Mouse (Mus musculus): Measurements from ENCODE around the gene Zic4. TPM values are rescaled to one million over a fixed set of nuclear protein-coding genes. Genes with fewer than 3 reads are reported as not detected.

Gene Zic4
- total RNA-seq (2014; rRNA removed), result 44.3 and 99.2 TPM in 2 replicates
- 24.7 and 48.1 TPM in 2 replicates for polyA plus RNA-seq (2015; fragmentation: Nextera tagmentation; extraction: Ambion mirVana)

DNA sequence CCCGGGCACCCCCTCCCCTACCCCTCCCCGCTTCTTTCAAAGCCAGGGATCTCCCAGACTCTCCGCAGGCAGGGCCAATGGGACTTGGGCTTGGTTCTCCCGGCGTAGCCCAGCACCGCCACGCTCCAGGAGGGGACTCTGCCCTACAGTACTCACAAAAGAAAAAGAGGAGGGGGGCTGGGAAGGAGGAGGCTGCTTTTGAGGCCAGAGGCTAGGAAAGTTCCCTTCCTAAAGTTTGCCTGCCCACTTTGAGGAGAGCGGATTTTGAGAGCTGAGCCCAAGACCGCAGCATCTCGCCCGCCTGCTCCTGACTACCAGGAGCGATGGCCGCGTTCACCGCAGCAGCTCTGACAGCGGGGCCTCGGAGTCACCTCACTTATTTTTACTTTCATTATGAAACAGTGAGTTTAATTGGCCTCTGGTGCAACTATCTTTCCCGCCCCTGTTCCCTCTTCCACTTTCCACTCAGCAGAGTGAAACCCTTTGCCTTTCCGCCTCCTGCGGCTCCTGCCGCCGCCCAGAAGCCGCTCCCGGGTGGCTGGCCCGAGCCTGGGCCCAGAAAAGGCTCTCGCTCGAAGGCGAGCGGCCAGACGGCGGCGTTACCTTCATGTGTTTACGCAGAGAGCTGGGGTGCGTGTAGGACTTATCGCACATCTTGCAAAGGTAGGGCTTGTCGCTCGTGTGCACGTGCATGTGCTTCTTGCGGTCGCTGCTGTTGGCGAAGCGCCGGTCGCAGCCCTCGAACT is at the start of gene Zic4:
TSS of gene Zic4 (plus strand) at position 558 of the 746 bp plus-strand sequence.
- WGBS, result under 1% methylated on average over 45 of the region's 45 CpGs
- peak; percentile 69 for DNase-seq

DNA sequence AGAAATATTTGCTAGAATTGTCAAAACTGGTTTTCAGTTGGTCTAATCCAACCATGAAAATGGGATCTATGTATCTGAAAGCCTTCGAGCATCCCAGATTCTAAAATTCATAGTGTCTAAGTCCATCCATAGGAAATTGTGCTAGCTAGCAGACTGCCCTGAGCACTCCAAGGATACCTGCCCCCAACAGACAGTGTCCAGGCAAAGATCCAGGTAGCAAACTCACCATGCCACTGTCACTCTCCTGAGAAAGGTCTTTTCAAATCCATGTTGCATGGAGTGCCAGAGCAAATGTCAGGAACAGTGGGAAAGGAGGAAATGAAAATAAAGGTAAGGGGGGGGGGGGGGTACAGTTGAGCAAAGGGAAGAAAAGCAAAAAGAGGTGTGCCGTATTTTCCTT is 14.6 kb upstream of the Zic4 start:
- H3K4me3 ChIP-seq (ENCODE audit: low read depth, low read length), result no peak overlapping the region
- H3K27me3 ChIP-seq (ENCODE audit: insufficient read depth, low read length), result peaks cover 25% of the 10 kb centered on the region
- no peak overlapping the region for H3K4me2 ChIP-seq (ENCODE audit: low read depth)
- no peak for DNase-seq
- H3K9me3 ChIP-seq (ENCODE audit: low read length), result no peaks in the 10 kb centered on the region
- WGBS, result 67% methylated on average over 2 of the region's 2 CpGs
- no peak overlapping the region for H3K27ac ChIP-seq (ENCODE audit: low read depth, low read length)
- H3K4me1 ChIP-seq (ENCODE audit: insufficient read depth), result no peaks in the 10 kb centered on the region
- no peak overlapping the region for H3K9ac ChIP-seq
- no peak for ATAC-seq
- TF ChIP-seq CTCF (IDR thresholded peaks at IDR 0.05; ENCODE audit: low read depth), result no peak
- H3K36me3 ChIP-seq (ENCODE audit: insufficient read depth), result no peaks in the 10 kb centered on the region

More for the DNA sequence above, at the start of gene Zic4:
- Histone ChIP-seq H3K27ac (ENCODE audit: low read depth, low read length) (peak within 1 kb of the TSS; percentile 77), H3K9ac (peak within 1 kb of the TSS; percentile 51), H3K4me3 (ENCODE audit: low read depth, low read length) (peak within 1 kb of the TSS; percentile 37), H3K4me2 (ENCODE audit: low read depth) (peak within 1 kb of the TSS; percentile 47), H3K27me3 (ENCODE audit: insufficient read depth, low read length) (peaks cover 26% of the 10 kb centered on the region), H3K36me3 (ENCODE audit: insufficient read depth) (no peaks in the 10 kb centered on the region), H3K4me1 (ENCODE audit: insufficient read depth) (no peaks in the 10 kb centered on the region), H3K9me3 (ENCODE audit: low read length) (no peaks in the 10 kb centered on the region)
- ATAC-seq, result peak; percentile 50
- no peak for TF ChIP-seq CTCF (IDR thresholded peaks at IDR 0.05; ENCODE audit: low read depth)

DNA sequence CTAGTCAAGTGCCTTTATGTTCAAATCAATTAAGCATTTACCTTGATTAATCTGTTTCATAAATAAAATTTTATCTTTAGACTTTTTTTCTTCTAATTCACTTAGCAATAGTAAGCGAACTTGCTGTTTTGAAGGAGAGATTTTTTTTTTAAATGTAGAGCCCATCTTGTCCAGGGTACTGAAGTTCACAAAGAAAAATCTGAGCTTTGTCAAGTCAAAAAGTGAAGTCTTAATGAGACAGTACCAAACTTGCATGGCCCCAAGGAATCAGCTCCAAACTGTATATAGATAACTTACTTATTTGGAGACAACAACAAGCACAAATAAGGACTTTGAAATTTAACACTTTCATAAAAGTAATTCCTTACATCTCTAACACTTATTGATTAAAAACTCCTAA is 13.5 kb upstream of the Zic4 start:
- TF ChIP-seq CTCF (IDR thresholded peaks at IDR 0.05; ENCODE audit: low read depth), result no peak
- no peak overlapping the region for H3K4me2 ChIP-seq (ENCODE audit: low read depth)
- 63% methylated on average over 1 of the region's 1 CpGs for WGBS
- H3K4me1 ChIP-seq (ENCODE audit: insufficient read depth), result no peaks in the 10 kb centered on the region
- H3K27me3 ChIP-seq (ENCODE audit: insufficient read depth, low read length), result peaks cover 31% of the 10 kb centered on the region
- no peak overlapping the region for H3K4me3 ChIP-seq (ENCODE audit: low read depth, low read length)
- H3K27ac ChIP-seq (ENCODE audit: low read depth, low read length), result no peak overlapping the region
- H3K9ac ChIP-seq, result no peak overlapping the region
- no peaks in the 10 kb centered on the region for H3K36me3 ChIP-seq (ENCODE audit: insufficient read depth)
- no peak for DNase-seq
- no peaks in the 10 kb centered on the region for H3K9me3 ChIP-seq (ENCODE audit: low read length)
- ATAC-seq, result no peak

GRCm38 (mm10) chr9:91350211-91350791 is 11.9 kb upstream of the Zic4 start:
- DNase-seq, result peak; percentile 36
- Histone ChIP-seq H3K9me3 (ENCODE audit: low read length) (no peaks in the 10 kb centered on the region), H3K27me3 (ENCODE audit: insufficient read depth, low read length) (peaks cover 46% of the 10 kb centered on the region), H3K4me1 (ENCODE audit: insufficient read depth) (no peaks in the 10 kb centered on the region), H3K27ac (ENCODE audit: low read depth, low read length) (peak overlapping the region; percentile 59), H3K9ac (peak overlapping the region; percentile 10; the same call in 1 of the 2 replicates), H3K36me3 (ENCODE audit: insufficient read depth) (no peaks in the 10 kb centered on the region), H3K4me3 (ENCODE audit: low read depth, low read length) (peak overlapping the region; percentile 5; the same call in 1 of the 2 replicates), H3K4me2 (ENCODE audit: low read depth) (peak overlapping the region; percentile 38)
- 14% methylated on average over 16 of the region's 16 CpGs for whole genome bisulfite sequencing
- no peak for TF ChIP-seq CTCF (IDR thresholded peaks at IDR 0.05; ENCODE audit: low read depth)
- no peak for ATAC-seq

DNA sequence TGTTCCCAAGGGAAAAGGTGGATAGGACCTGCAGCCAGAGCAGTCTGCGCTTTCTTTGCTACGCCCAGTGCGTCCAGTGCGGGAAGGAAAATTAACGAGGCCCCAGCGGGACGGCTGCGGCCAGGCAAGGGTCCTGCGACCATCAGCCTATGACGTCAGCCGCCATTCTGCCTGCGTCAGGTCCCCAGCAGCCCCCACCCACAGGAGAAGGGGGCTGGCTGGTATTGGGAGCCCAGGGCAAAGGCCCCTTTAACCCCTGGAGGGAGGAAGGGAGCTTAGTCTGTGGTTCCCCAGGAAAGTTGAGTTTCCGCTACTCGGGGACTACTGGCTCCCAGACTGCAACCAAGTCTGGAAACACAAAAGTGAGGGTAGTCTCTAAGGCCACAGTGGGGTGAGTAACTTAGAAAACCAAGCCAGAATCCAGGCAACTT is 11.3 kb upstream of the Zic4 start:
- H3K4me2 ChIP-seq (ENCODE audit: low read depth), result peak overlapping the region; percentile 38
- peak overlapping the region; percentile 10; the same call in 1 of the 2 replicates for H3K9ac ChIP-seq
- H3K4me3 ChIP-seq (ENCODE audit: low read depth, low read length), result 0 out of 2 replicates have a peak overlapping the region, but pooled peaks have one; percentile 9
- H3K27me3 ChIP-seq (ENCODE audit: insufficient read depth, low read length), result peaks cover 52% of the 10 kb centered on the region
- no peaks in the 10 kb centered on the region for H3K4me1 ChIP-seq (ENCODE audit: insufficient read depth)
- H3K9me3 ChIP-seq (ENCODE audit: low read length), result no peaks in the 10 kb centered on the region
- ATAC-seq (peak; percentile 25; the same call in 1 of the 2 replicates), DNase-seq (peak; percentile 35)
- peak overlapping the region; percentile 59 for H3K27ac ChIP-seq (ENCODE audit: low read depth, low read length)
- H3K36me3 ChIP-seq (ENCODE audit: insufficient read depth), result no peaks in the 10 kb centered on the region
- no peak for TF ChIP-seq CTCF (IDR thresholded peaks at IDR 0.05; ENCODE audit: low read depth)
- 6% methylated on average over 14 of the region's 14 CpGs for WGBS

DNA sequence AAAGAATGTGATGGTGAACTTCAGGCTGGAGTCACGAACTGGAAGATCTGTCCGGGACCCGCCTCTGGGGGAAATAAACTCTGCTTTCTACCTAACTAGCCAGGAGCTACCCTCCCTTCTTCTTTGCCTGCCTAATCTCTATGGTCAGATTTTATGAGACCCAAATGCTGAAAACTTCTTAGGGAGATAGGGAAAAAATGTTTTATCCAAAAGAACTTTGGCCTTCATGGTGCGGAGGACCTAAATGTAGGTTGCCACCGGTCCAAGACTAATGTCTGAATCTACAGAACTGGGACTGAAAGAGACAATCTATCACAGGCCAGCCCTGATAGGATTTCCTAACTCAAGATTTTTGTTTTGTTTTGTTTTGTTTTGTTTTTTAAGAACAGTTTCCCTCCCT is 10.9 kb upstream of the Zic4 start:
- H3K4me3 ChIP-seq (ENCODE audit: low read depth, low read length), result no peak overlapping the region
- H3K4me2 ChIP-seq (ENCODE audit: low read depth), result peak overlapping the region; percentile 38
- peak; percentile 24 for DNase-seq
- whole genome bisulfite sequencing, result 21% methylated on average over 5 of the region's 5 CpGs
- H3K27ac ChIP-seq (ENCODE audit: low read depth, low read length), result peak overlapping the region; percentile 59
- no peaks in the 10 kb centered on the region for H3K36me3 ChIP-seq (ENCODE audit: insufficient read depth)
- H3K27me3 ChIP-seq (ENCODE audit: insufficient read depth, low read length), result peaks cover 57% of the 10 kb centered on the region
- H3K9ac ChIP-seq, result no peak overlapping the region
- H3K4me1 ChIP-seq (ENCODE audit: insufficient read depth), result no peaks in the 10 kb centered on the region
- ATAC-seq, result no peak
- TF ChIP-seq CTCF (IDR thresholded peaks at IDR 0.05; ENCODE audit: low read depth), result no peak
- no peaks in the 10 kb centered on the region for H3K9me3 ChIP-seq (ENCODE audit: low read length)

GRCm38 (mm10) chr9:91351961-91352411 is 10.2 kb upstream of the Zic4 start:
- ATAC-seq (no peak), DNase-seq (peak; percentile 47)
- Histone ChIP-seq H3K9me3 (ENCODE audit: low read length) (no peaks in the 10 kb centered on the region), H3K4me1 (ENCODE audit: insufficient read depth) (no peaks in the 10 kb centered on the region), H3K27me3 (ENCODE audit: insufficient read depth, low read length) (peaks cover 59% of the 10 kb centered on the region), H3K4me2 (ENCODE audit: low read depth) (peak overlapping the region; percentile 38; the same call in 1 of the 2 replicates), H3K27ac (ENCODE audit: low read depth, low read length) (peak overlapping the region; percentile 59), H3K4me3 (ENCODE audit: low read depth, low read length) (peak overlapping the region; percentile 7; the same call in 1 of the 2 replicates), H3K36me3 (ENCODE audit: insufficient read depth) (no peaks in the 10 kb centered on the region), H3K9ac (peak overlapping the region; percentile 4; the same call in 1 of the 2 replicates)
- TF ChIP-seq CTCF (IDR thresholded peaks at IDR 0.05; ENCODE audit: low read depth), result no peak
- WGBS, result 20% methylated on average over 13 of the region's 13 CpGs

Measured in forebrain, postnatal 0 days (tissue).